Mouse (Mus musculus) lung, postnatal 36 days (tissue): ENCODE measurements at regions not wholly inside any gene's neighbourhood (a gene's known extent, or its start where the extent isn't known, plus 50 kb on each side); places are given as distances from the start of the nearest gene placed in this dataset.

Source experiments
- DNase-seq: peaks from one replicate; pipeline ENCODE4 v3.0.0; 2022; ENCODE audit warnings: mixed read lengths

GRCm38 (mm10) chr14:24641853-24642252, 154.9 kb downstream of the Rps24 start:
- DNase-seq = no peak

GRCm38 (mm10) chr14:24644117-24644808, 157.3 kb downstream of the Rps24 start:
- no peak for DNase-seq

GRCm38 (mm10) chr14:24646239-24646848, 159.4 kb downstream of the Rps24 start:
- peak; percentile 23 for DNase-seq

GRCm38 (mm10) chr14:24647722-24648121, 160.8 kb downstream of the Rps24 start:
- no peak for DNase-seq

- no peak for DNase-seq
Measured at GRCm38 (mm10) chr14:24650195-24650901, 163.4 kb downstream of the Rps24 start.

- no peak for DNase-seq
Measured at GRCm38 (mm10) chr14:24650902-24651270, 164.0 kb downstream of the Rps24 start.

GRCm38 (mm10) chr14:24652591-24652990, 165.7 kb downstream of the Rps24 start:
- no peak for DNase-seq

- DNase-seq = peak; percentile 55
Measured at GRCm38 (mm10) chr14:24655580-24655979, 168.7 kb downstream of the Rps24 start.

GRCm38 (mm10) chr14:24661797-24662196, 174.9 kb downstream of the Rps24 start:
- no peak for DNase-seq

- no peak for DNase-seq
Measured at GRCm38 (mm10) chr14:24665210-24665609, 178.3 kb downstream of the Rps24 start.
